Mouse (Mus musculus): ENCODE measurements around the gene Tmem135.

GRCm38 (mm10) chr7:89311555-89311954 lies 92.5 kb downstream of the Tmem135 start:
- TF ChIP-seq TAL1 (IDR thresholded peaks at IDR 0.05; ENCODE audit: low read length) = no peak
- no peak for TF ChIP-seq E2F4 (IDR thresholded peaks at IDR 0.05; ENCODE audit: borderline replicate concordance, low read depth, low read length)
- TF ChIP-seq UBTF (IDR thresholded peaks at IDR 0.05; ENCODE audit: borderline replicate concordance, insufficient read depth, low read depth, low read length) = no peak
- TF ChIP-seq POLR2A (IDR thresholded peaks at IDR 0.05; ENCODE audit: control insufficient read depth in 1 of 2, insufficient read depth in 1 of 2, low read depth in 1 of 2, low read length in 2 of 2, poor library complexity in 1 of 2) = no peak
- peak; percentile 11 to 37 (median 27); a peak in 2 of 6 replicates for TF ChIP-seq CTCF (IDR thresholded peaks at IDR 0.05 in 2 of 3, conservative IDR thresholded peaks at IDR 0.05 in 1 of 3; ENCODE audit: control insufficient read depth in 1 of 3, insufficient read depth in 1 of 3, low read depth in 2 of 3, low read length in 3 of 3, poor library complexity in 1 of 3, severe bottlenecking in 1 of 3)
- TF ChIP-seq BHLHE40 (IDR thresholded peaks at IDR 0.05; ENCODE audit: borderline replicate concordance, low read depth, low read length) = no peak
- TF ChIP-seq ZKSCAN1 (IDR thresholded peaks at IDR 0.05; ENCODE audit: low read depth, low read length) = no peak
- TF ChIP-seq MYC (IDR thresholded peaks at IDR 0.05; ENCODE audit: low read depth, low read length) = no peak
- TF ChIP-seq GATA1 (IDR thresholded peaks at IDR 0.05; ENCODE audit: low read depth, low read length) = no peak
- TF ChIP-seq ZC3H11A (IDR thresholded peaks at IDR 0.05; ENCODE audit: low read depth, low read length) = no peak
- TF ChIP-seq MAZ (IDR thresholded peaks at IDR 0.05; ENCODE audit: low read depth, low read length) = no peak
